Mouse (Mus musculus) v-Abl transformed pro-B cells (cell line): Measurements from ENCODE around the gene Knstrn.

Source experiments
- in situ Hi-C, 2 experiments: fragments of 400-800 bp; cut with MboI; formaldehyde crosslinking; loops; one replicate each; pipeline ENCODE4 v1.15.1; 2025; ENCODE audit not compliant: unreplicated experiment in 2 of 2

Knstrn gene

GRCm38 (mm10) chr2:118897808-118898207 is 84.0 kb downstream of the Knstrn start:
- in situ Hi-C loops = loop anchor here (25.0 kb wide), 4 partner anchors 289 to 1361 kb away; partner anchors contain the start of genes Fsip1 (in 1 of the 2) and Srp14 (in 1 of the 2)

- in situ Hi-C loops = loop anchor here (25.0 kb wide), 4 partner anchors 289 to 1361 kb away; partner anchors contain the start of genes Fsip1 (in 1 of the 2) and Srp14 (in 1 of the 2)
Observed at GRCm38 (mm10) chr2:118898771-118899170, 85.0 kb downstream of the Knstrn start.

- in situ Hi-C loops = loop anchor here (25.0 kb wide), 4 partner anchors 288 to 1362 kb away; partner anchors contain the start of genes Fsip1 (in 1 of the 2) and Srp14 (in 1 of the 2)
Observed at GRCm38 (mm10) chr2:118899306-118899705, 85.5 kb downstream of the Knstrn start.

- in situ Hi-C loops = loop anchor here (25.0 kb wide), 4 partner anchors 287 to 1363 kb away; partner anchors contain the start of genes Fsip1 (in 1 of the 2) and Srp14 (in 1 of the 2)
Observed at GRCm38 (mm10) chr2:118899981-118900825, 86.4 kb downstream of the Knstrn start, which contains the start of gene Bahd1. TSS of gene Bahd1 (plus strand) at chr2:118900377.

GRCm38 (mm10) chr2:118900826-118901140 is 87.0 kb downstream of the Knstrn start:
- in situ Hi-C loops = no loop called here

- in situ Hi-C loops = no loop called here
Observed at GRCm38 (mm10) chr2:118901175-118902031, 87.6 kb downstream of the Knstrn start.

- in situ Hi-C loops = no loop called here
Observed at GRCm38 (mm10) chr2:118902051-118903025, 88.5 kb downstream of the Knstrn start.

GRCm38 (mm10) chr2:118903333-118903741 is 89.5 kb downstream of the Knstrn start:
- in situ Hi-C loops = no loop called here
